Mouse (Mus musculus): ENCODE results near the gene Gpr3.

GRCm38 (mm10) chr4:133162196-133162595, 50.1 kb downstream of the Gpr3 start:
- no peak for TF ChIP-seq POLR2A (IDR thresholded peaks at IDR 0.05; ENCODE audit: low read depth, low read length)
- no peak for TF ChIP-seq CTCF (IDR thresholded peaks at IDR 0.05; ENCODE audit: extremely low read depth, insufficient read length, insufficient replicate concordance, low read depth, low read length)

Measured in small intestine, adult 2 months (tissue).